Mouse (Mus musculus) ES-Bruce4 (cell line): ENCODE measurements around the gene Gucd1. TPM values are rescaled to one million over a fixed set of nuclear protein-coding genes. Genes with fewer than 3 reads are reported as not detected.

Experiments
- H3K27ac ChIP-seq: 2 replicates; pipeline ENCODE4 v1.5.1; 2012; ENCODE audit warnings: low read length, inconsistent platforms; ENCODE audit not compliant: insufficient read depth
- H3K27me3 ChIP-seq: 2 replicates; pipeline ENCODE4 v1.6.1; 2012; ENCODE audit warnings: mild to moderate bottlenecking, low read length, inconsistent platforms; ENCODE audit not compliant: control insufficient read depth, poor library complexity, insufficient read depth, severe bottlenecking
- H3K36me3 ChIP-seq: 2 replicates; pipeline ENCODE4 v1.6.1; 2012; ENCODE audit warnings: inconsistent platforms, mild to moderate bottlenecking, low read length, moderate library complexity; ENCODE audit not compliant: control insufficient read depth, poor library complexity, insufficient read depth, severe bottlenecking
- H3K4me1 ChIP-seq: one replicate; pipeline ENCODE4 v1.8.1; 2011; ENCODE audit warnings: low read length; ENCODE audit not compliant: control insufficient read depth, insufficient read depth
- H3K4me3 ChIP-seq: 2 replicates; pipeline ENCODE4 v1.5.1; 2011; ENCODE audit warnings: low read depth, mild to moderate bottlenecking, low read length
- H3K9ac ChIP-seq: 2 replicates; pipeline ENCODE4 v1.6.1; 2012; ENCODE audit warnings: low read depth, mild to moderate bottlenecking, inconsistent platforms; ENCODE audit not compliant: poor library complexity, severe bottlenecking
- H3K9me3 ChIP-seq: replicated peaks from 2 replicates; pipeline ENCODE4 v1.6.1; 2012; ENCODE audit warnings: mild to moderate bottlenecking, low read length, inconsistent platforms; ENCODE audit not compliant: control insufficient read depth, poor library complexity, insufficient read depth, severe bottlenecking
- CTCF ChIP-seq: IDR thresholded peaks from one replicate; pipeline ENCODE4 v1.8.1; 2011; ENCODE audit warnings: low read depth, low read length
- EP300 ChIP-seq: IDR thresholded peaks from 2 replicates; pipeline ENCODE4 v1.6.1; 2011; ENCODE audit warnings: low read depth, low read length; ENCODE audit not compliant: insufficient read depth
- POLR2A ChIP-seq: IDR thresholded peaks from one replicate; pipeline ENCODE4 v1.8.1; 2011; ENCODE audit warnings: low read length; ENCODE audit not compliant: insufficient read depth
- polyA plus RNA-seq: library from polyadenylated mRNA; stranded (reverse); fragments of >200 nt; gene quantifications from 2 replicates; pipeline ENCODE4 v1.2.4, GENCODE M21; 2011; ENCODE audit warnings: low read depth; ENCODE audit not compliant: missing spikeins, insufficient read depth, insufficient read length

Gucd1 gene
- polyA plus RNA-seq, 1 experiment, result 9.9 TPM

DNA sequence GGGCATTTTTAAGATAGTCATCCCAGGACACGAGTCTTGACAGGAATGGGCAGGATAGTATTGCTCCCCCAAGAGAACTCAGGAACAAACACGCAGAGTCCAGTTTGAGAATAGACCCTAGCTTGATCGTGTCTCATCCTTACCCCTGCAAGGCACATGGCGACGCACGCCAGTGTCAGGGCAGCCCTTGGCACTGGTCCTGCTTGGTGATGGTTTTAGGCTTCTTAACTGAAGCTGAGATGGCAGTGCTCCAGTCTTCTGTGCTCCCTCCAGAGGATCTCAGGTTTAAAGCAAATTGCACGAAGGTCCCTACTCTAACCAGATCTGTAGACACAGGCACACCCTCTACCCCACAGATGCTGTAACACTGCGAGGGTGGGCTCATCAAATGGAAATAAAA lies 202.0 kb downstream of the Gucd1 start:
- H3K27ac ChIP-seq, result no peak overlapping the region
- no peak overlapping the region for H3K4me3 ChIP-seq
- no peaks in the 10 kb centered on the region for H3K9me3 ChIP-seq
- H3K36me3 ChIP-seq, result no peaks in the 10 kb centered on the region
- H3K9ac ChIP-seq, result no peak overlapping the region
- peaks cover 8% of the 10 kb centered on the region for H3K27me3 ChIP-seq
- H3K4me1 ChIP-seq, result no peaks in the 10 kb centered on the region
- TF ChIP-seq EP300, result no peak
- no peak for TF ChIP-seq POLR2A
- TF ChIP-seq CTCF, result no peak

- peaks cover 8% of the 10 kb centered on the region for H3K27me3 ChIP-seq
- no peak overlapping the region for H3K9ac ChIP-seq
- H3K9me3 ChIP-seq, result no peaks in the 10 kb centered on the region
- no peak overlapping the region for H3K27ac ChIP-seq
- no peak overlapping the region for H3K4me3 ChIP-seq
- H3K36me3 ChIP-seq, result peaks cover 3% of the 10 kb centered on the region; the same call in 1 of the 2 replicates
- TF ChIP-seq EP300, result no peak
- TF ChIP-seq POLR2A, result no peak
- no peak for TF ChIP-seq CTCF
- H3K4me1 ChIP-seq, result no peaks in the 10 kb centered on the region
Measured at GRCm38 (mm10) chr10:75314190-75314980, 203.4 kb downstream of the Gucd1 start.

DNA sequence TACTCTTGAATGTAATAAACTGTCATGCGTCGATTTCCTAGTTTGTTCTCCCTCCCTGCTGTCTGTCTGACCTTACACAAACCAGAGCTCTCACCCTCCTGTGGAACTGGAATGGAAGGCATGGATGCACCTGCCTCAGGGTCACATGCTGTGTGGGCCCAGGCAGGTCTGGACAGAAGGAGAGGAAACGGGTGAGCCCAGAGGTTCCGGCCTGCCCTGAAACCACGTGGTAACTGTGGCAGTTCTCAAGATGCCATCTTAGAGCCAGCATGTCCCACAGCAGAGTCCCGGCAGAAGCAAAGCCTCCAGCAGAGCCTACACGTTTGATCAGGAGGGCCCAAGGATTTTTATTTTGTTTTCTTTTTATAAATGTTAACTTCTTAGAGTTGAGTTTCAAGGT lies 205.4 kb downstream of the Gucd1 start:
- Histone ChIP-seq H3K9ac (no peak overlapping the region), H3K27ac (no peak overlapping the region), H3K4me1 (no peaks in the 10 kb centered on the region), H3K4me3 (no peak overlapping the region), H3K36me3 (peaks cover 3% of the 10 kb centered on the region; the same call in 1 of the 2 replicates), H3K9me3 (no peaks in the 10 kb centered on the region), H3K27me3 (peaks cover under 1% of the 10 kb centered on the region; the same call in 1 of the 2 replicates)
- no peak for TF ChIP-seq CTCF
- TF ChIP-seq POLR2A, result no peak
- no peak for TF ChIP-seq EP300

GRCm38 (mm10) chr10:75307130-75307529 lies 210.6 kb downstream of the Gucd1 start:
- Histone ChIP-seq H3K27ac (no peak overlapping the region), H3K9me3 (no peaks in the 10 kb centered on the region), H3K27me3 (no peaks in the 10 kb centered on the region), H3K9ac (no peak overlapping the region), H3K36me3 (peaks cover 3% of the 10 kb centered on the region; the same call in 1 of the 2 replicates), H3K4me3 (no peak overlapping the region), H3K4me1 (no peaks in the 10 kb centered on the region)
- no peak for TF ChIP-seq POLR2A
- TF ChIP-seq CTCF, result no peak
- TF ChIP-seq EP300, result no peak

DNA sequence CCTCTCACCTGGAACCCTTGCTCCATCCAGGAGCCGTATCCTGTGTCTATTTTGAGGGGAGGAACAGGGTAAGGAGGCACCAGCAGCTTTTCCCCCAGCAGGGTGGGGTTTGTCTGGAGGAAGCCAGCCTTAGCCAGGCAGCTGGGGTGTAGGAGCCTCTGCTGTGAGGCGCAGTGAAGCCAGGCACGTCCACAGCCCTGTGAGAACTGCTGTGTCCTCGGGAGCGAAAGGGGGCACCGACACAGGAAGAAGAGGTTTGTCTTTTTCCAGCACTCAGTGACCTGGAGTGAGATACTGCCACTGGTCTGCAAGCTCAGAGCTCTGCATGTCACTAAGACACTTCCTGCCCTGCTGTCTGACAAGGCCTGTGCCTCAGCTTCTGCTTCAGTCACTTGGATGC lies 213.4 kb downstream of the Gucd1 start:
- no peak overlapping the region for H3K27ac ChIP-seq
- no peaks in the 10 kb centered on the region for H3K9me3 ChIP-seq
- H3K27me3 ChIP-seq, result no peaks in the 10 kb centered on the region
- no peak overlapping the region for H3K4me3 ChIP-seq
- H3K4me1 ChIP-seq, result no peaks in the 10 kb centered on the region
- H3K36me3 ChIP-seq, result no peaks in the 10 kb centered on the region
- TF ChIP-seq EP300 (no peak), POLR2A (no peak), CTCF (no peak)
- no peak overlapping the region for H3K9ac ChIP-seq

GRCm38 (mm10) chr10:75304049-75304405 lies 213.7 kb downstream of the Gucd1 start:
- H3K36me3 ChIP-seq, result no peaks in the 10 kb centered on the region
- no peaks in the 10 kb centered on the region for H3K9me3 ChIP-seq
- TF ChIP-seq EP300 (no peak), POLR2A (no peak), CTCF (no peak)
- H3K9ac ChIP-seq, result no peak overlapping the region
- no peaks in the 10 kb centered on the region for H3K27me3 ChIP-seq
- H3K4me3 ChIP-seq, result no peak overlapping the region
- no peaks in the 10 kb centered on the region for H3K4me1 ChIP-seq
- no peak overlapping the region for H3K27ac ChIP-seq
